Mouse (Mus musculus): ENCODE measurements around the gene Slc25a18. TPM values are rescaled to one million over a fixed set of nuclear protein-coding genes. Genes with fewer than 3 reads are reported as not detected.
A peak's percentile ranks its signal among the peaks of the same experiment; 100 is the strongest.

Gene Slc25a18
- polyA plus RNA-seq, 1 experiment = 0.12 TPM

DNA sequence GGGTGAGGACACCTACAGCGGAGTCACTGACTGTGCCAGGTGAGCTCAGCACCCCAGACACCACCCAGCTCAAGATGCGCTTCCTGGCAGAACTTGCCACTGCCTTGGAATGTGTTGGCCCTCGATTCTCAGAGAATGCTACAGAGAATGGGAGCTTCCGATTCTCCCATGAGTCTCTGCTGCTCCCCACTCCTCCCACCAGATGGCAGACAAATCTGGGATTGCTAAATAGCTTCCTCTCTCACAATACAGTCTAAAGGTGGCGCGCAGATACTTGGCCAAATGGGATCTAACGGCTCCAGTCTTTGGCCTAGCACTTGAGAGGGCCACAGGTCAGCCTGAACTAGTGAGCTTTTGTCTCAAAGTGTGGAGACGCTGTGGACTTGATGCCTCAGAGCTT lies 19.6 kb downstream of the Slc25a18 start:
- DNase-seq = no peak
- H3K27me3 ChIP-seq (ENCODE audit: control insufficient read depth, insufficient read depth, low read length) = no peaks in the 10 kb centered on the region
- H3K4me3 ChIP-seq (ENCODE audit: control insufficient read depth, insufficient read depth, low read length) = no peak overlapping the region
- H3K4me1 ChIP-seq (replicated peaks; ENCODE audit: control insufficient read depth, insufficient read depth, low read length) = no peaks in the 10 kb centered on the region
- H3K27ac ChIP-seq (ENCODE audit: control insufficient read depth, insufficient read depth, low read length) = no peak overlapping the region
- TF ChIP-seq CTCF (IDR thresholded peaks at IDR 0.05; ENCODE audit: borderline replicate concordance, control insufficient read depth, extremely low read depth, insufficient read depth, low read length, poor library complexity) (no peak), POLR2A (IDR thresholded peaks at IDR 0.05; ENCODE audit: control insufficient read depth, extremely low read depth, insufficient read depth, low read length, poor library complexity) (no peak)
- H3K36me3 ChIP-seq (ENCODE audit: control insufficient read depth, insufficient read depth, low read length) = peaks cover 44% of the 10 kb centered on the region
- 96% methylated on average over 8 of the region's 8 CpGs for WGBS

DNA sequence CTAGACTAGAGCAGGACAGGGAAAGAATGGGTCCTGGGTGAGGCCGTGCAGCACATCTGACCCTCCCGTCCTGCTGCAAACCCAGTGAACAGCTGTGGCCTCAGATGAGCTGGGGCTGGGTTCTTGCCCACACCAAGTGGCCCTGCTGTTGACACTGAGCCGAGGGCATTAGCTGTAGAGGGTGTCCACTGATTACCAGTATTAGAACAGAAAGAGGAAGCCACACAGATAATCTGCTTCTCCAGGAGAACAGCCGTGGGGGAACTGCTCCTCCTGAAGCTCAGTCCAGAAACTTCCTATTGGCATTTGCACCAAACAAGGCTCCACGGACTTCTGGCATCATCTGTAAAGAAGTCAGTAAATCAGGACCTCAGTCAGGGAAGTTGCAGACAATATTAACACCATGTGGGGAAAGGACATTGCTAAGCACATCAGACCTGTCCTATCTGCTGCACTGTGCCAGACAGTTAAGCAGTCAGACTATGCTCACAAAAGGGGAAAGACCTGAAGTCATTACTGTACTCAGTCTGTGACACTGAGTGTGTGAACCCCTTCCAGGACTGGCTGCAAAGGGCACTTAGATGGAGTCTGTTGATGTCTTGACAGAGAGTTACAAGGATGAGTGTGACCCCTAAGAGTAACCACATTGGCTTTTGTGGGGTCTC lies 22.2 kb downstream of the Slc25a18 start:
- TF ChIP-seq CTCF (IDR thresholded peaks at IDR 0.05; ENCODE audit: borderline replicate concordance, control insufficient read depth, extremely low read depth, insufficient read depth, low read length, poor library complexity) (no peak), POLR2A (IDR thresholded peaks at IDR 0.05; ENCODE audit: control insufficient read depth, extremely low read depth, insufficient read depth, low read length, poor library complexity) (no peak)
- Histone ChIP-seq H3K4me1 (replicated peaks; ENCODE audit: control insufficient read depth, insufficient read depth, low read length) (peaks cover 16% of the 10 kb centered on the region), H3K27ac (ENCODE audit: control insufficient read depth, insufficient read depth, low read length) (no peak overlapping the region), H3K27me3 (ENCODE audit: control insufficient read depth, insufficient read depth, low read length) (no peaks in the 10 kb centered on the region), H3K36me3 (ENCODE audit: control insufficient read depth, insufficient read depth, low read length) (peaks cover 59% of the 10 kb centered on the region), H3K4me3 (ENCODE audit: control insufficient read depth, insufficient read depth, low read length) (no peak overlapping the region)
- DNase-seq = no peak
- 91% methylated on average over 5 of the region's 5 CpGs for WGBS

- H3K27me3 ChIP-seq (ENCODE audit: control insufficient read depth, insufficient read depth, low read length) = no peaks in the 10 kb centered on the region
- WGBS = 98% methylated on average over 2 of the region's 2 CpGs
- H3K4me1 ChIP-seq (replicated peaks; ENCODE audit: control insufficient read depth, insufficient read depth, low read length) = peaks cover 16% of the 10 kb centered on the region
- no peak overlapping the region for H3K27ac ChIP-seq (ENCODE audit: control insufficient read depth, insufficient read depth, low read length)
- H3K4me3 ChIP-seq (ENCODE audit: control insufficient read depth, insufficient read depth, low read length) = no peak overlapping the region
- TF ChIP-seq POLR2A (IDR thresholded peaks at IDR 0.05; ENCODE audit: control insufficient read depth, extremely low read depth, insufficient read depth, low read length, poor library complexity) (no peak), CTCF (IDR thresholded peaks at IDR 0.05; ENCODE audit: borderline replicate concordance, control insufficient read depth, extremely low read depth, insufficient read depth, low read length, poor library complexity) (no peak)
- H3K36me3 ChIP-seq (ENCODE audit: control insufficient read depth, insufficient read depth, low read length) = peaks cover 64% of the 10 kb centered on the region
- no peak for DNase-seq
Measured at GRCm38 (mm10) chr6:120796111-120796510, 22.7 kb downstream of the Slc25a18 start.

GRCm38 (mm10) chr6:120798019-120798418 lies 24.6 kb downstream of the Slc25a18 start:
- Histone ChIP-seq H3K27me3 (ENCODE audit: control insufficient read depth, insufficient read depth, low read length) (no peaks in the 10 kb centered on the region), H3K27ac (ENCODE audit: control insufficient read depth, insufficient read depth, low read length) (no peak overlapping the region), H3K36me3 (ENCODE audit: control insufficient read depth, insufficient read depth, low read length) (peaks cover 81% of the 10 kb centered on the region), H3K4me3 (ENCODE audit: control insufficient read depth, insufficient read depth, low read length) (no peak overlapping the region), H3K4me1 (replicated peaks; ENCODE audit: control insufficient read depth, insufficient read depth, low read length) (peaks cover 16% of the 10 kb centered on the region)
- TF ChIP-seq CTCF (IDR thresholded peaks at IDR 0.05; ENCODE audit: borderline replicate concordance, control insufficient read depth, extremely low read depth, insufficient read depth, low read length, poor library complexity) (no peak), POLR2A (IDR thresholded peaks at IDR 0.05; ENCODE audit: control insufficient read depth, extremely low read depth, insufficient read depth, low read length, poor library complexity) (no peak)
- no peak for DNase-seq
- WGBS = 95% methylated on average over 7 of the region's 7 CpGs

DNA sequence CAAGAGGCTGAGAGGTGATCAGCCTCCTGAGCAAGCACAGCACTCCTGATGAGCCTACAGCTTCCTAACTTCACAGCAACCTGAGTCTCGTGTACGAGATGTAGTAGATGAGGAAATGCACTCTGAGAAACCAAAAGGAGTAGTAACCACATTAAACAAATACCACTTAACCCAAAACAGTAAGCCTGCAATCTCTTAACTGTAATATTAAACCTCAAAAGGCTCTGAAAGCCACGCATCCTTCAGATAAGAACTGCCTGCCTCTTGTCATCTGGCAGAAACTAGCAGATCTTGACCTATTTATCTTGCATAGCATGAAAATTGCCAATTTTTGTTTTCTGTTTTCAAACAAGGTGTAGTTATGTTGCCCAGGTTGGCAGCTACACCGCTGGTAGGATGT lies 25.5 kb downstream of the Slc25a18 start:
- no peaks in the 10 kb centered on the region for H3K27me3 ChIP-seq (ENCODE audit: control insufficient read depth, insufficient read depth, low read length)
- 41% methylated on average over 4 of the region's 4 CpGs for WGBS
- DNase-seq = no peak
- H3K4me3 ChIP-seq (ENCODE audit: control insufficient read depth, insufficient read depth, low read length) = no peak overlapping the region
- TF ChIP-seq CTCF (IDR thresholded peaks at IDR 0.05; ENCODE audit: borderline replicate concordance, control insufficient read depth, extremely low read depth, insufficient read depth, low read length, poor library complexity) (no peak), POLR2A (IDR thresholded peaks at IDR 0.05; ENCODE audit: control insufficient read depth, extremely low read depth, insufficient read depth, low read length, poor library complexity) (no peak)
- peaks cover 16% of the 10 kb centered on the region for H3K4me1 ChIP-seq (replicated peaks; ENCODE audit: control insufficient read depth, insufficient read depth, low read length)
- H3K36me3 ChIP-seq (ENCODE audit: control insufficient read depth, insufficient read depth, low read length) = peaks cover 86% of the 10 kb centered on the region
- no peak overlapping the region for H3K27ac ChIP-seq (ENCODE audit: control insufficient read depth, insufficient read depth, low read length)

- Histone ChIP-seq H3K27me3 (ENCODE audit: control insufficient read depth, insufficient read depth, low read length) (no peaks in the 10 kb centered on the region), H3K36me3 (ENCODE audit: control insufficient read depth, insufficient read depth, low read length) (peaks cover 86% of the 10 kb centered on the region), H3K27ac (ENCODE audit: control insufficient read depth, insufficient read depth, low read length) (no peak overlapping the region), H3K4me3 (ENCODE audit: control insufficient read depth, insufficient read depth, low read length) (no peak overlapping the region), H3K4me1 (replicated peaks; ENCODE audit: control insufficient read depth, insufficient read depth, low read length) (peaks cover 16% of the 10 kb centered on the region)
- TF ChIP-seq CTCF (IDR thresholded peaks at IDR 0.05; ENCODE audit: borderline replicate concordance, control insufficient read depth, extremely low read depth, insufficient read depth, low read length, poor library complexity) (no peak), POLR2A (IDR thresholded peaks at IDR 0.05; ENCODE audit: control insufficient read depth, extremely low read depth, insufficient read depth, low read length, poor library complexity) (no peak)
- WGBS = 41% methylated on average over 4 of the region's 4 CpGs
- DNase-seq = peak; percentile 14
Measured at GRCm38 (mm10) chr6:120799581-120800041, 26.2 kb downstream of the Slc25a18 start.

All from thymus, adult 2 months (tissue).